Mouse (Mus musculus): ENCODE measurements around the gene St3gal3. TPM values are rescaled to one million over a fixed set of nuclear protein-coding genes. Genes with fewer than 3 reads are reported as not detected.

Gene St3gal3
- polyA plus RNA-seq, 1 experiment from 2014 or later: 6.2 TPM

- WGBS: 89% methylated on average over 9 of the region's 9 CpGs
Measured at GRCm38 (mm10) chr4:118075343-118075742, 59.4 kb downstream of the St3gal3 start.

GRCm38 (mm10) chr4:118074236-118074635 is 60.5 kb downstream of the St3gal3 start:
- Histone ChIP-seq H3K27me3 (ENCODE audit: control insufficient read depth, insufficient read depth, low read length) (no peaks in the 10 kb centered on the region), H3K4me2 (ENCODE audit: low read length) (no peak overlapping the region), H3K4me3 (ENCODE audit: control insufficient read depth in 1 of 2, insufficient read depth in 1 of 2, low read depth in 1 of 2, low read length in 2 of 2) (no peak overlapping the region), H3K4me1 (ENCODE audit: control insufficient read depth in 2 of 2, insufficient read depth in 2 of 2, low read length in 2 of 2) (peaks cover 5 to 8% of the 10 kb centered on the region in 2 experiments; a peak in 3 of 4 replicates), H3K27ac (replicated peaks in 1 of 2; ENCODE audit: control insufficient read depth in 1 of 2, insufficient read depth in 1 of 2, low read depth in 2 of 2, low read length in 2 of 2) (no peak overlapping the region; a peak in 1 of 4 replicates), H3K36me3 (ENCODE audit: control insufficient read depth, insufficient read depth, low read length) (no peaks in the 10 kb centered on the region), H3K9ac (ENCODE audit: low read length) (no peak overlapping the region), H3K9me3 (ENCODE audit: control insufficient read depth, low read length) (peaks cover 6% of the 10 kb centered on the region; the same call in 1 of the 2 replicates)
- 81% methylated on average over 4 of the region's 4 CpGs for WGBS
- no peak for ATAC-seq (ENCODE audit: insufficient number of reproducible peaks, insufficient read depth, low FRiP score, low read depth)

More at GRCm38 (mm10) chr4:118075343-118075742, 59.4 kb downstream of the St3gal3 start:
- no peaks in the 10 kb centered on the region for H3K27me3 ChIP-seq (ENCODE audit: control insufficient read depth, insufficient read depth, low read length)
- no peak for ATAC-seq (ENCODE audit: insufficient number of reproducible peaks, insufficient read depth, low FRiP score, low read depth)
- H3K4me3 ChIP-seq (ENCODE audit: control insufficient read depth in 1 of 2, insufficient read depth in 1 of 2, low read depth in 1 of 2, low read length in 2 of 2): no peak overlapping the region
- peaks cover 6% of the 10 kb centered on the region; the same call in 1 of the 2 replicates for H3K9me3 ChIP-seq (ENCODE audit: control insufficient read depth, low read length)
- H3K36me3 ChIP-seq (ENCODE audit: control insufficient read depth, insufficient read depth, low read length): no peaks in the 10 kb centered on the region
- no peak overlapping the region for H3K9ac ChIP-seq (ENCODE audit: low read length)
- no peak overlapping the region for H3K4me2 ChIP-seq (ENCODE audit: low read length)
- H3K27ac ChIP-seq (replicated peaks in 1 of 2; ENCODE audit: control insufficient read depth in 1 of 2, insufficient read depth in 1 of 2, low read depth in 2 of 2, low read length in 2 of 2): no peak overlapping the region
- H3K4me1 ChIP-seq (ENCODE audit: control insufficient read depth in 2 of 2, insufficient read depth in 2 of 2, low read length in 2 of 2): peaks cover 8 to 12% of the 10 kb centered on the region in 2 experiments; a peak in 3 of 4 replicates

GRCm38 (mm10) chr4:118073128-118073527 is 61.6 kb downstream of the St3gal3 start:
- 80% methylated on average over 6 of the region's 6 CpGs for WGBS
- H3K27me3 ChIP-seq (ENCODE audit: control insufficient read depth, insufficient read depth, low read length): no peaks in the 10 kb centered on the region

GRCm38 (mm10) chr4:118071891-118072290 is 62.8 kb downstream of the St3gal3 start:
- Histone ChIP-seq H3K4me2 (ENCODE audit: low read length) (no peak overlapping the region), H3K36me3 (ENCODE audit: control insufficient read depth, insufficient read depth, low read length) (no peaks in the 10 kb centered on the region), H3K4me1 (ENCODE audit: control insufficient read depth in 2 of 2, insufficient read depth in 2 of 2, low read length in 2 of 2) (peaks cover 5 to 8% of the 10 kb centered on the region in 2 experiments; a peak in 3 of 4 replicates), H3K9me3 (ENCODE audit: control insufficient read depth, low read length) (peaks cover 6% of the 10 kb centered on the region; the same call in 1 of the 2 replicates), H3K27ac (replicated peaks in 1 of 2; ENCODE audit: control insufficient read depth in 1 of 2, insufficient read depth in 1 of 2, low read depth in 2 of 2, low read length in 2 of 2) (0 out of 4 replicates have a peak overlapping the region, but pooled peaks of 1 of the 2 experiments have one; percentile 21), H3K4me3 (ENCODE audit: control insufficient read depth in 1 of 2, insufficient read depth in 1 of 2, low read depth in 1 of 2, low read length in 2 of 2) (no peak overlapping the region), H3K27me3 (ENCODE audit: control insufficient read depth, insufficient read depth, low read length) (no peaks in the 10 kb centered on the region), H3K9ac (ENCODE audit: low read length) (no peak overlapping the region)
- ATAC-seq (ENCODE audit: insufficient number of reproducible peaks, insufficient read depth, low FRiP score, low read depth): no peak; the same call in 1 of the 2 replicates
- WGBS: 65% methylated on average over 7 of the region's 7 CpGs

More at GRCm38 (mm10) chr4:118073128-118073527, 61.6 kb downstream of the St3gal3 start:
- peaks cover 6% of the 10 kb centered on the region; the same call in 1 of the 2 replicates for H3K9me3 ChIP-seq (ENCODE audit: control insufficient read depth, low read length)
- peaks cover 5 to 8% of the 10 kb centered on the region in 2 experiments; a peak in 3 of 4 replicates for H3K4me1 ChIP-seq (ENCODE audit: control insufficient read depth in 2 of 2, insufficient read depth in 2 of 2, low read length in 2 of 2)
- no peak for ATAC-seq (ENCODE audit: insufficient number of reproducible peaks, insufficient read depth, low FRiP score, low read depth)
- H3K9ac ChIP-seq (ENCODE audit: low read length): no peak overlapping the region
- no peak overlapping the region for H3K4me2 ChIP-seq (ENCODE audit: low read length)
- H3K27ac ChIP-seq (replicated peaks in 1 of 2; ENCODE audit: control insufficient read depth in 1 of 2, insufficient read depth in 1 of 2, low read depth in 2 of 2, low read length in 2 of 2): no peak overlapping the region
- no peak overlapping the region for H3K4me3 ChIP-seq (ENCODE audit: control insufficient read depth in 1 of 2, insufficient read depth in 1 of 2, low read depth in 1 of 2, low read length in 2 of 2)
- H3K36me3 ChIP-seq (ENCODE audit: control insufficient read depth, insufficient read depth, low read length): no peaks in the 10 kb centered on the region

- H3K9ac ChIP-seq (ENCODE audit: low read length): no peak overlapping the region
- no peaks in the 10 kb centered on the region for H3K36me3 ChIP-seq (ENCODE audit: control insufficient read depth, insufficient read depth, low read length)
- H3K4me3 ChIP-seq (ENCODE audit: control insufficient read depth in 1 of 2, insufficient read depth in 1 of 2, low read depth in 1 of 2, low read length in 2 of 2): no peak overlapping the region
- no peaks in the 10 kb centered on the region for H3K27me3 ChIP-seq (ENCODE audit: control insufficient read depth, insufficient read depth, low read length)
- no peak overlapping the region for H3K27ac ChIP-seq (replicated peaks in 1 of 2; ENCODE audit: control insufficient read depth in 1 of 2, insufficient read depth in 1 of 2, low read depth in 2 of 2, low read length in 2 of 2)
- 81% methylated on average over 9 of the region's 9 CpGs for WGBS
- no peak for ATAC-seq (ENCODE audit: insufficient number of reproducible peaks, insufficient read depth, low FRiP score, low read depth)
- H3K9me3 ChIP-seq (ENCODE audit: control insufficient read depth, low read length): peaks cover 6% of the 10 kb centered on the region; the same call in 1 of the 2 replicates
- peaks cover 5 to 8% of the 10 kb centered on the region in 2 experiments; a peak in 3 of 4 replicates for H3K4me1 ChIP-seq (ENCODE audit: control insufficient read depth in 2 of 2, insufficient read depth in 2 of 2, low read length in 2 of 2)
- no peak overlapping the region for H3K4me2 ChIP-seq (ENCODE audit: low read length)
Measured at GRCm38 (mm10) chr4:118070255-118071234, 64.2 kb downstream of the St3gal3 start.

- no peak overlapping the region for H3K27ac ChIP-seq (replicated peaks in 1 of 2; ENCODE audit: control insufficient read depth in 1 of 2, insufficient read depth in 1 of 2, low read depth in 2 of 2, low read length in 2 of 2)
Measured at GRCm38 (mm10) chr4:118061809-118062463, 72.8 kb downstream of the St3gal3 start.

GRCm38 (mm10) chr4:118060915-118061530 is 73.7 kb downstream of the St3gal3 start:
- no peak for ATAC-seq (ENCODE audit: insufficient number of reproducible peaks, insufficient read depth, low FRiP score, low read depth)
- no peak overlapping the region for H3K9ac ChIP-seq (ENCODE audit: low read length)
- H3K4me1 ChIP-seq (ENCODE audit: control insufficient read depth in 2 of 2, insufficient read depth in 2 of 2, low read length in 2 of 2): peaks cover 12 to 25% of the 10 kb centered on the region in 2 experiments
- no peaks in the 10 kb centered on the region for H3K27me3 ChIP-seq (ENCODE audit: control insufficient read depth, insufficient read depth, low read length)
- H3K4me2 ChIP-seq (ENCODE audit: low read length): no peak overlapping the region
- WGBS: 78% methylated on average over 13 of the region's 13 CpGs
- no peaks in the 10 kb centered on the region for H3K36me3 ChIP-seq (ENCODE audit: control insufficient read depth, insufficient read depth, low read length)
- H3K27ac ChIP-seq (replicated peaks in 1 of 2; ENCODE audit: control insufficient read depth in 1 of 2, insufficient read depth in 1 of 2, low read depth in 2 of 2, low read length in 2 of 2): no peak overlapping the region
- H3K4me3 ChIP-seq (ENCODE audit: control insufficient read depth in 1 of 2, insufficient read depth in 1 of 2, low read depth in 1 of 2, low read length in 2 of 2): no peak overlapping the region
- H3K9me3 ChIP-seq (ENCODE audit: control insufficient read depth, low read length): no peaks in the 10 kb centered on the region

More at GRCm38 (mm10) chr4:118061809-118062463, 72.8 kb downstream of the St3gal3 start:
- H3K36me3 ChIP-seq (ENCODE audit: control insufficient read depth, insufficient read depth, low read length): no peaks in the 10 kb centered on the region
- no peak overlapping the region for H3K9ac ChIP-seq (ENCODE audit: low read length)
- no peaks in the 10 kb centered on the region for H3K27me3 ChIP-seq (ENCODE audit: control insufficient read depth, insufficient read depth, low read length)
- 46% methylated on average over 9 of the region's 9 CpGs for WGBS
- no peak for ATAC-seq (ENCODE audit: insufficient number of reproducible peaks, insufficient read depth, low FRiP score, low read depth)
- H3K4me1 ChIP-seq (ENCODE audit: control insufficient read depth in 2 of 2, insufficient read depth in 2 of 2, low read length in 2 of 2): peaks cover 12 to 25% of the 10 kb centered on the region in 2 experiments
- H3K4me2 ChIP-seq (ENCODE audit: low read length): no peak overlapping the region
- no peak overlapping the region for H3K4me3 ChIP-seq (ENCODE audit: control insufficient read depth in 1 of 2, insufficient read depth in 1 of 2, low read depth in 1 of 2, low read length in 2 of 2)
- no peaks in the 10 kb centered on the region for H3K9me3 ChIP-seq (ENCODE audit: control insufficient read depth, low read length)

All from heart, embryonic 14.5 days (tissue).